Mouse (Mus musculus) layer of hippocampus, adult 2 months (tissue): ENCODE measurements around the gene Saxo2. TPM values are rescaled to one million over a fixed set of nuclear protein-coding genes. Genes with fewer than 3 reads are reported as not detected.

Source experiments
- DNase-seq, 2 experiments: peaks; one replicate each; pipeline ENCODE4 v3.0.0; 2022; ENCODE audit warnings: low spot score in 2 of 2
- H3K27ac ChIP-seq: fragments of 200-600 bp; 2 replicates; pipeline ENCODE4 v1.8.1; 2022
- H3K4me3 ChIP-seq: fragments of 200-600 bp; 2 replicates; pipeline ENCODE4 v1.8.1; 2022; ENCODE audit warnings: mild to moderate bottlenecking
- CTCF ChIP-seq: fragments of 200-600 bp; conservative IDR thresholded peaks from 2 replicates; pipeline ENCODE4 v1.8.1; 2022; ENCODE audit warnings: antibody characterized with exemption, mild to moderate bottlenecking, moderate library complexity
- total RNA-seq, 2 experiments: library from RNA; stranded (reverse); gene quantifications; 2 replicates each; pipeline ENCODE4 v1.2.3; 2021

Gene Saxo2
- total RNA-seq, 2 experiments from 2014 or later = 8.0 to 9.3 TPM

- Histone ChIP-seq H3K4me3 (no peak overlapping the region), H3K27ac (no peak overlapping the region)
- TF ChIP-seq CTCF = no peak
- DNase-seq = no peak
Measured at GRCm38 (mm10) chr7:82605425-82605824, 42.9 kb downstream of the Saxo2 start.

- no peak overlapping the region for H3K27ac ChIP-seq
- no peak for TF ChIP-seq CTCF
- no peak for DNase-seq
- no peak overlapping the region for H3K4me3 ChIP-seq
Measured at GRCm38 (mm10) chr7:82602008-82602407, 46.3 kb downstream of the Saxo2 start.

- DNase-seq = no peak
- no peak for TF ChIP-seq CTCF
- Histone ChIP-seq H3K4me3 (no peak overlapping the region), H3K27ac (no peak overlapping the region)
Measured at GRCm38 (mm10) chr7:82590931-82591330, 57.4 kb downstream of the Saxo2 start.

Other genes starting within 250 kb of the Saxo2 start
- gene Efl1, start 86 bp upstream of the Saxo2 start, total RNA-seq = 10 to 100 TPM; 18.4 to 20.7 TPM
- 10 to 100 TPM; 22.6 to 25.0 TPM for gene Mex3b, start 218.8 kb upstream of the Saxo2 start, total RNA-seq